Comparison of ENCODE assay signal across 25 mouse cellular contexts in genomic region chr10:120612351-120612750, GRCm38 (mm10).
DNase-seq lines count a peak whose midpoint lies in the region; ATAC-seq lines count a peak whose summit lies in the region.
"Had no signal": no experiment of that assay in that cellular context is flagged by ENCODE, and none has a peak within 500 bp of the region (broad histone marks: within the 10 kb centered on the region; RNA-seq: fewer than 3 reads in every experiment).

No protein-coding gene starts in this region.

- H3K9ac ChIP-seq in kidney, embryonic 15.5 days: no peak overlapping the region
- H3K9ac ChIP-seq in limb, embryonic 11.5 days (ENCODE audit: low read length): no peak overlapping the region
- H3K9ac ChIP-seq: embryonic facial prominence, embryonic 12.5 days; embryonic facial prominence, embryonic 15.5 days; forebrain, postnatal 0 days; hindbrain, embryonic 12.5 days; hindbrain, embryonic 15.5 days had no signal

- ATAC-seq in kidney, embryonic 15.5 days (replicated peaks; ENCODE audit: low FRiP score): peak; percentile 87
- ATAC-seq in limb, embryonic 11.5 days (ENCODE audit: insufficient number of reproducible peaks, low FRiP score, low TSS enrichment, low read depth): no peak
- ATAC-seq: forebrain, embryonic 14.5 days; forebrain, postnatal 0 days; Patski had no signal

- no peak overlapping the region for H3K4me3 ChIP-seq in kidney, embryonic 15.5 days (replicated peaks)
- H3K4me3 ChIP-seq in limb, embryonic 11.5 days (ENCODE audit: low read depth, low read length): no peak overlapping the region
- H3K4me3 ChIP-seq in limb, embryonic 10.5 days: no peak overlapping the region
- H3K4me3 ChIP-seq: embryonic facial prominence, embryonic 12.5 days; embryonic facial prominence, embryonic 15.5 days; heart, adult 2 months; heart, embryonic 10.5 days; hindbrain, embryonic 12.5 days; hindbrain, embryonic 15.5 days had no signal

- no peak overlapping the region for H3K4me2 ChIP-seq in kidney, embryonic 15.5 days
- no peak overlapping the region for H3K4me2 ChIP-seq in limb, embryonic 11.5 days (ENCODE audit: low read depth, severe bottlenecking)
- H3K4me2 ChIP-seq: embryonic facial prominence, embryonic 12.5 days; embryonic facial prominence, embryonic 15.5 days; hindbrain, embryonic 12.5 days; hindbrain, embryonic 15.5 days had no signal

- intact Hi-C loops in left cerebral cortex, postnatal 10 days (cut with DNase I): no loop called here

- H3K4me1 ChIP-seq in kidney, embryonic 15.5 days: peaks cover 27% of the 10 kb centered on the region
- no peaks in the 10 kb centered on the region; the same call in 1 of the 2 replicates for H3K4me1 ChIP-seq in limb, embryonic 11.5 days (ENCODE audit: control insufficient read depth, insufficient read depth, low read length)
- H3K4me1 ChIP-seq in limb, embryonic 10.5 days: peaks cover 29% of the 10 kb centered on the region
- H3K4me1 ChIP-seq: embryonic facial prominence, embryonic 12.5 days; heart, embryonic 10.5 days; hindbrain, embryonic 12.5 days; hindbrain, embryonic 15.5 days had no signal

- H3K27me3 ChIP-seq in kidney, embryonic 15.5 days: no peaks in the 10 kb centered on the region
- H3K27me3 ChIP-seq in limb, embryonic 11.5 days (ENCODE audit: control insufficient read depth, insufficient read depth, low read length): no peaks in the 10 kb centered on the region
- no peaks in the 10 kb centered on the region for H3K27me3 ChIP-seq in limb, embryonic 10.5 days (ENCODE audit: low read depth, poor library complexity, severe bottlenecking)
- H3K27me3 ChIP-seq: CH12.LX; embryonic facial prominence, embryonic 12.5 days; embryonic facial prominence, embryonic 15.5 days; hindbrain, embryonic 12.5 days; hindbrain, embryonic 15.5 days; Patski had no signal

- H3K36me3 ChIP-seq in kidney, embryonic 15.5 days: no peaks in the 10 kb centered on the region
- no peaks in the 10 kb centered on the region for H3K36me3 ChIP-seq in limb, embryonic 11.5 days (ENCODE audit: control insufficient read depth, insufficient read depth, low read length)
- H3K36me3 ChIP-seq in limb, embryonic 10.5 days: no peaks in the 10 kb centered on the region
- H3K36me3 ChIP-seq: embryonic facial prominence, embryonic 12.5 days; embryonic facial prominence, embryonic 15.5 days; G1E; heart, embryonic 10.5 days; hindbrain, embryonic 12.5 days; hindbrain, embryonic 15.5 days had no signal

- WGBS in kidney, embryonic 15.5 days: 11% methylated on average over 8 of the region's 8 CpGs
- WGBS in limb, embryonic 11.5 days: 11% methylated on average over 8 of the region's 8 CpGs
- 23% methylated on average over 8 of the region's 8 CpGs for WGBS in limb, embryonic 10.5 days

- H3K9me3 ChIP-seq in kidney, embryonic 15.5 days (replicated peaks): no peaks in the 10 kb centered on the region
- no peaks in the 10 kb centered on the region for H3K9me3 ChIP-seq in limb, embryonic 11.5 days (ENCODE audit: control insufficient read depth, low read length)
- no peaks in the 10 kb centered on the region for H3K9me3 ChIP-seq in limb, embryonic 10.5 days (replicated peaks)
- H3K9me3 ChIP-seq: embryonic facial prominence, embryonic 12.5 days; embryonic facial prominence, embryonic 15.5 days; heart, embryonic 10.5 days; hindbrain, embryonic 12.5 days; hindbrain, embryonic 15.5 days had no signal

- DNase-seq in embryo, embryonic 11 days: peak; percentile 43
- DNase-seq in embryo, embryonic 9.5 days (ENCODE audit: extremely low spot score): no peak
- DNase-seq in kidney, postnatal 14 days: no peak
- peak; percentile 44 for DNase-seq in limb, embryonic 11.5 days (ENCODE audit: low spot score)
- DNase-seq in limb, embryonic 10.5 days (ENCODE audit: low spot score): no peak
- no peak for DNase-seq in left cerebral cortex, postnatal 10 days (ENCODE audit: extremely low spot score in 1 of 2, low spot score in 2 of 2)
- DNase-seq: adrenal gland, postnatal 10 days; adrenal gland, postnatal 36 days; B cell, adult 2 months; cerebellum, adult 18-20 months; cerebellum, adult 9-10 months; cerebellum, postnatal 14 days; forebrain, postnatal 0 days; gastrocnemius, postnatal 25 days; heart, adult 2 months had no signal

- no peak overlapping the region for H3K27ac ChIP-seq in kidney, embryonic 15.5 days
- H3K27ac ChIP-seq in limb, embryonic 11.5 days (replicated peaks; ENCODE audit: low read depth, low read length): no peak overlapping the region
- H3K27ac ChIP-seq in limb, embryonic 10.5 days: no peak overlapping the region
- H3K27ac ChIP-seq: embryonic facial prominence, embryonic 12.5 days; embryonic facial prominence, embryonic 15.5 days; heart, adult 2 months; heart, embryonic 10.5 days; hindbrain, embryonic 12.5 days; hindbrain, embryonic 15.5 days had no signal

Comparison
In these comparisons a context has a peak if more than half of its experiments do, and no peak if none do; other contexts are left out.
1. DNase-seq: peak in embryo, embryonic 11 days (single experiment) and limb, embryonic 11.5 days (single experiment); none in embryo, embryonic 9.5 days (single experiment), kidney, postnatal 14 days (single experiment), limb, embryonic 10.5 days (single experiment) and left cerebral cortex, postnatal 10 days (0 of 2).